Mouse (Mus musculus) heart, embryonic 13.5 days (tissue): ENCODE results near the gene Ppp4r3a. TPM values are rescaled to one million over a fixed set of nuclear protein-coding genes. Genes with fewer than 3 reads are reported as not detected.

ENCODE experiments used
- ATAC-seq: fragments of 200-750 bp; cut with Nextera tagmentation; 2 replicates; pipeline ENCODE4 v1.8.0; 2017; ENCODE audit warnings: moderate TSS enrichment; ENCODE audit not compliant: insufficient number of reproducible peaks, low FRiP score, low TSS enrichment; ENCODE audit errors: extremely low read depth
- H3K27ac ChIP-seq: fragments of 300-500 bp; sonication (generic); replicated peaks from 2 replicates; pipeline ENCODE4 v1.5.1; 2015; ENCODE audit warnings: moderate library complexity, mild to moderate bottlenecking, inconsistent platforms
- H3K27me3 ChIP-seq: fragments of 300-500 bp; sonication (generic); replicated peaks from 2 replicates; pipeline ENCODE4 v1.6.1; 2015; ENCODE audit warnings: mild to moderate bottlenecking, inconsistent platforms
- H3K36me3 ChIP-seq: fragments of 300-500 bp; sonication (generic); 2 replicates; pipeline ENCODE4 v1.6.1; 2015; ENCODE audit warnings: mild to moderate bottlenecking, inconsistent platforms
- H3K4me1 ChIP-seq: fragments of 300-500 bp; sonication (generic); 2 replicates; pipeline ENCODE4 v1.6.1; 2015; ENCODE audit warnings: inconsistent platforms
- H3K4me2 ChIP-seq: fragments of 300-500 bp; sonication (generic); 2 replicates; pipeline ENCODE4 v1.6.1; 2015; ENCODE audit warnings: inconsistent platforms, mild to moderate bottlenecking, moderate library complexity
- H3K4me3 ChIP-seq: fragments of 300-500 bp; sonication (generic); 2 replicates; pipeline ENCODE4 v1.5.1; 2015; ENCODE audit warnings: moderate library complexity, mild to moderate bottlenecking, inconsistent platforms
- H3K9ac ChIP-seq: fragments of 300-500 bp; sonication (generic); 2 replicates; pipeline ENCODE4 v1.6.1; 2015; ENCODE audit warnings: inconsistent platforms, mild to moderate bottlenecking, moderate library complexity
- H3K9me3 ChIP-seq: fragments of 300-500 bp; sonication (generic); 2 replicates; pipeline ENCODE4 v1.6.1; 2016; ENCODE audit warnings: inconsistent platforms
- WGBS: fragments of 180-500 bp; shearing (Covaris S2); methylation state at CpG from one replicate; pipeline ENCODE4 v1.1.7; 2015; ENCODE audit warnings: mixed read lengths; 5-methylcytosine and 5-hydroxymethylcytosine counted together
- polyA plus RNA-seq: library from polyadenylated mRNA; unstranded; fragments of >200 nt; fragmentation: Nextera tagmentation; extraction: Ambion mirVana; gene quantifications from 2 replicates; pipeline ENCODE4 v1.2.1, GENCODE M21; 2015

Ppp4r3a gene
- polyA plus RNA-seq, 1 experiment from 2014 or later: 24.2 TPM

DNA sequence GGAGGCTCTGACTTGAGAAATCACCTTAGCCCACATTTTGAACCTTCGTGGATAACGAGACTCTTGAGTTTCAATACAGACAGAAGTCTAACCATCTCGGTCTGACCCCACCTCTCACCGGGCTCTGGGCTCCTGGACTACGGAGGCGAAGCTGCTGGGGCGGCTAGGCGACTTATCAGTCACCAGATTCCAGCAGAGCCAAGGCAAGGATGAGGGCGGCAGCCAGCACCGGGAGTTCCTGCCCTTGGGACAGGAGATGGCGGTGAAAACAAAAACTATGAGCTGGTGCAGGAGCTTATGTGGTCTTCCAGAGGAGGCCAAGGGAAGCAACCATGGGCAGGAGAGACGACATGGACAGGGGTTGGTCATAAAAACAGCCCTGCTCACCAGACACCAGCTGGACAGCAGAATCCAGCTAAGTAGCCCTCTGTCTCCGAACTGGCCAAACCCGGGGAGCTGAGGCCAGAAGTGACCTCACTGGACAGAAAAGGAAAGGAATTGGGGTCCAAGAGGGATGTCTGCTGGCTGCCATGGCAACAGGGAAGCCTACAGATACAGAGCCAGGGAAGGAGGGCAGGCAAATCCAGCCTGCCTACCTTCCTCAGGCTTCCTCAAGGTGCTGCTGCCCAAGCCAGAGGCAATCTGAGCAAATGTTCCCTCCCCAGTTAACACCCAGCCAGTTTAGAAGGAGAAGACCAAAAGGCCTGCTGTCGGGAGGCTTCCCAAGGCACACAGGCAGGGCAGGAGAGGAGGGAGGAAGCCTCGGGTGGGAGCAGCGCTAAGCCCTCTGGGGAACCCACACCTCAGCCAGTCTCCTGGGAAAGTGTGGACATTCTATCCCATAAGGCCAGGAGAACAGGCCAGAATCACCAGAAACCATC lies 71.1 kb downstream of the Ppp4r3a start:
- WGBS: 16% methylated on average over 17 of the region's 17 CpGs
- peaks cover 46% of the 10 kb centered on the region for H3K4me1 ChIP-seq
- H3K9ac ChIP-seq: peak overlapping the region; percentile 30
- no peak for ATAC-seq
- peaks cover 72% of the 10 kb centered on the region for H3K27me3 ChIP-seq
- H3K4me3 ChIP-seq: peak overlapping the region; percentile 17
- no peak overlapping the region for H3K27ac ChIP-seq
- H3K9me3 ChIP-seq: no peaks in the 10 kb centered on the region
- peak overlapping the region; percentile 48 for H3K4me2 ChIP-seq
- no peaks in the 10 kb centered on the region for H3K36me3 ChIP-seq

DNA sequence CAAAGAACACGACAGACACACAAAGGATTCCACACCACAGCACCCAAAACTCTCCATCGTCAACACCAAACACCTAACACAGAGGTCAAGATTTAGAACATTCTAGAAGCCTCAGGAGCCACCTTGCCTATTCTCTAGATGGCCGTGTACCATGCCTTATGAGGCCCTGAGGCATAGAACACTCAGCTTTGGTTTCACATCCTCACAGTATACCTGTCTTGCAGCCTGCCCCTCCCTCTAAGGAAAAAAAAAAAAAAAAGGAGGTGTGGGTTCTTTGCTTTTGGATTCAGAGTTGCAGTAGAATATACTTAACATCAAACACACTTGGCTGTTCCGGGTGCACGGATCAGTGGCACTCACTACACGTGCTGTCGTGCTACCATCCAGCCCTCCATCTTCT lies 72.5 kb downstream of the Ppp4r3a start:
- no peak overlapping the region for H3K9ac ChIP-seq
- no peaks in the 10 kb centered on the region for H3K9me3 ChIP-seq
- WGBS: 87% methylated on average over 7 of the region's 7 CpGs
- H3K27me3 ChIP-seq: peaks cover 67% of the 10 kb centered on the region
- H3K36me3 ChIP-seq: no peaks in the 10 kb centered on the region
- peaks cover 47% of the 10 kb centered on the region for H3K4me1 ChIP-seq
- no peak overlapping the region for H3K4me2 ChIP-seq
- H3K4me3 ChIP-seq: no peak overlapping the region
- no peak for ATAC-seq
- H3K27ac ChIP-seq: no peak overlapping the region

GRCm38 (mm10) chr12:101010148-101010920 lies 73.2 kb downstream of the Ppp4r3a start:
- H3K4me1 ChIP-seq: peaks cover 45% of the 10 kb centered on the region
- H3K27me3 ChIP-seq: peaks cover 62% of the 10 kb centered on the region
- no peak overlapping the region for H3K27ac ChIP-seq
- H3K4me2 ChIP-seq: no peak overlapping the region
- no peak overlapping the region for H3K9ac ChIP-seq
- no peaks in the 10 kb centered on the region for H3K36me3 ChIP-seq
- H3K9me3 ChIP-seq: no peaks in the 10 kb centered on the region
- WGBS: 45% methylated on average over 10 of the region's 10 CpGs
- no peak for ATAC-seq
- H3K4me3 ChIP-seq: no peak overlapping the region

- no peaks in the 10 kb centered on the region for H3K36me3 ChIP-seq
- H3K4me2 ChIP-seq: no peak overlapping the region
- H3K9me3 ChIP-seq: no peaks in the 10 kb centered on the region
- H3K4me3 ChIP-seq: no peak overlapping the region
- H3K4me1 ChIP-seq: peaks cover 41% of the 10 kb centered on the region
- WGBS: 79% methylated on average over 4 of the region's 4 CpGs
- ATAC-seq: no peak
- H3K27me3 ChIP-seq: peaks cover 58% of the 10 kb centered on the region
- H3K9ac ChIP-seq: no peak overlapping the region
- no peak overlapping the region for H3K27ac ChIP-seq
These were observed 74.3 kb downstream of the Ppp4r3a start for GRCm38 (mm10) chr12:101009225-101009624.

DNA sequence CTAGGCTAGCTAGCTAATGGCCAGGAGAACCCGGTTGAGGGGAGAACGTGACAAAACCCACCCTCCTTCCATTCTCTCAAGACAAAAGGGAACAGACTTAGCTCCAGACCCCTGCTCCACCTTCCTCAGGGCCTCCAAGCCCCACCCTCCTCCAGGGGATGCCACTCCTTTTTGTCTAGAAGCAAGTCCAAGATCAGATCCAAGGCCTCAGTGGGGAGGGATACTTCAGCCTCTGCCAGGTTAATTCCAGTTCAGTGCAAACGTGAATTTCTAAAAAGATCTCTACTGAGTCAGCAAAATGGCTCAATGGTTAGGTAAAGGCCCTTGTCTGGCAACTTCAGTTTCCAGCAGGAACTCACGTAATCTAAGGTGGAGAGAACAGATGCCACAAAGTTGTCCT lies 74.9 kb downstream of the Ppp4r3a start:
- peaks cover 58% of the 10 kb centered on the region for H3K27me3 ChIP-seq

DNA sequence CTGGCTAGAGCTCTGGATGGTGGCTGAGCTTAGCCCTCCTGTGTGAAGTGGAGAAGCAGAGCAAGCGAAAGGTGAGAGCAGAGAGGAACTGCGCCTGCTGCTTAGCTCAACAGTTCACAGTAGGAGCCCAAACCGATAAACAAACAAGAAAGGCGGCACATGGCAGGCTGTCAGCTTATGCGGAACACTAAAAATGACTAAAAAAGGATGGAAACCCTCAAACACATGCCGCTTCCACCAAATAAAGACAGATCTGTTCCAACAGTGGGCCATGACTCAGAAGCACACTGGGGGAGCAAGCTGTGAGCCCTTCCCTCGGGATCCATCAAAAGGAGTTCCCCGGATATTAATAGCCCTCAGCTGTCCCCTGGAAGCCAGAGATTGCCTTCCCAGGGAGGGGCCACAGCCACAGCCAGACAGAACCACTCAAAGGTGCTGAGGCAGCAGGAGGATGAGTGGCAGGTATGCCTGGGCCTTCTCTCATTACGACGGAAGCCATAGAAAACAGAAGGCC lies 75.5 kb downstream of the Ppp4r3a start:
- Histone ChIP-seq H3K9ac (0 out of 2 replicates have a peak overlapping the region, but pooled peaks have one; percentile 14), H3K27me3 (peaks cover 59% of the 10 kb centered on the region), H3K36me3 (no peaks in the 10 kb centered on the region), H3K4me2 (peak overlapping the region; percentile 18; the same call in 1 of the 2 replicates), H3K9me3 (no peaks in the 10 kb centered on the region), H3K4me1 (peaks cover 41% of the 10 kb centered on the region), H3K27ac (0 out of 2 replicates have a peak overlapping the region, but pooled peaks have one; percentile 20), H3K4me3 (no peak overlapping the region)
- ATAC-seq: no peak
- WGBS: 27% methylated on average over 10 of the region's 10 CpGs

More for the DNA sequence above, 74.9 kb downstream of the Ppp4r3a start:
- Histone ChIP-seq H3K27ac (0 out of 2 replicates have a peak overlapping the region, but pooled peaks have one; percentile 20), H3K9me3 (no peaks in the 10 kb centered on the region), H3K4me3 (no peak overlapping the region), H3K4me1 (peaks cover 41% of the 10 kb centered on the region), H3K9ac (0 out of 2 replicates have a peak overlapping the region, but pooled peaks have one; percentile 14), H3K36me3 (no peaks in the 10 kb centered on the region), H3K4me2 (no peak overlapping the region)
- WGBS: 54% methylated on average over 4 of the region's 4 CpGs
- 0 out of 2 replicates have a peak, but pooled peaks have one; percentile 9 for ATAC-seq

DNA sequence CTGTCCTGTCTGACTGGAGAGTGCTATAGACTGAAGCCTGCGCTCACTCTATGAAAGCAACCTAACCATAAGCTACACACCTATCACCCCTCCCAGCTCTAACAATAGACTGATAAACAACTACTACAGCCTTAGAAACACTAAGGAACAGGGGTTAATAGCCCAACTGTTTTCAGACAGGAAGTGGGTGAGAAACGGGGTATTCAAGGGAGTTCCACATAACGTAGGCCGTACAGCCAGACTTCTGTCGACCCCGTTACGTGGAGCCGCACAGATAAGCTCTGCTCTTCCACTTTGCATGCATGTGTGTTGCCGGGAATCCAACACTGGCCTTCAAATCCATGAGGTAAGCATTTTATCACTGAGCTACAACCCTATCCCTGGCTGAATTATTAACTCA lies 76.1 kb downstream of the Ppp4r3a start:
- Histone ChIP-seq H3K4me2 (no peak overlapping the region), H3K36me3 (no peaks in the 10 kb centered on the region), H3K27me3 (peaks cover 59% of the 10 kb centered on the region), H3K4me1 (peaks cover 37% of the 10 kb centered on the region), H3K27ac (0 out of 2 replicates have a peak overlapping the region, but pooled peaks have one; percentile 15), H3K9me3 (no peaks in the 10 kb centered on the region), H3K4me3 (no peak overlapping the region), H3K9ac (no peak overlapping the region)
- 54% methylated on average over 9 of the region's 9 CpGs for WGBS
- ATAC-seq: no peak; the same call in 1 of the 2 replicates

DNA sequence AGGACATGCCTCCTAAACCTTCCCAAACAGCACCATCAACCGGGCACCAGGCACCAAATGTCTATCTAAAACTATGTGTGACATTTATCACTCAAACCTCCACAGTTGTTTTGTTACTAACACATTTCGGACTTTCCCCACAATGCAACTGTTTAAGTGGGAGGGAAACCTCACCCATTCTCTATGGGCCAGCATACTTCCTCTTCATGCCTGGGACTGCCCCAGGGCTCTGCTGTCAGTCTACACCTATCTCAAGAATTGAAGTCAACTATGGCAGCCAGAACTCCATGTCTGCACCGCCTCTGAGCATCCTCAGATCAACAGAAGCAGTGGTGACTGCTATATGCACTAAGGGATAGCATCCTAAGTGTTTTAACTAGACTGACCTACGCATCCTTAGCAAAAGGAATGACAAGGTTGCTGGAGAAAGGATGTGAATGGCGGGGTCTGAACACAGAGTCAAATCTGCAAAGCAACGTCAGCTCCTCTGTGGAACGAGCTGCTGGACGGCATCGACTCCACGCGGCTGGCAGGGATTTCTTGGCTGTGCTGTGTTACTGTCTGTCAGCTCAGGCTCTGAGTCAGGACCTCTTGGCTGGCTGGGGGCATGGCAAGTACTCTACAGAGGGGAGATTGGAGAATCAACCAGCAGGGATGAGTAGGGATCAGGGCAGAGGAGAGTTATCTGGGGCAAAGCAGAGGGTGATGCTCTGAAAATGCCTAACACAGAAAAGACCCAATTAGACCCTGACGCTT lies 77.7 kb downstream of the Ppp4r3a start:
- ATAC-seq: no peak
- H3K27ac ChIP-seq: no peak overlapping the region
- no peaks in the 10 kb centered on the region for H3K9me3 ChIP-seq
- H3K4me1 ChIP-seq: peaks cover 33% of the 10 kb centered on the region
- peaks cover 50% of the 10 kb centered on the region for H3K27me3 ChIP-seq
- no peak overlapping the region for H3K4me3 ChIP-seq
- no peak overlapping the region for H3K9ac ChIP-seq
- no peaks in the 10 kb centered on the region for H3K36me3 ChIP-seq
- H3K4me2 ChIP-seq: no peak overlapping the region
- 77% methylated on average over 12 of the region's 12 CpGs for WGBS

DNA sequence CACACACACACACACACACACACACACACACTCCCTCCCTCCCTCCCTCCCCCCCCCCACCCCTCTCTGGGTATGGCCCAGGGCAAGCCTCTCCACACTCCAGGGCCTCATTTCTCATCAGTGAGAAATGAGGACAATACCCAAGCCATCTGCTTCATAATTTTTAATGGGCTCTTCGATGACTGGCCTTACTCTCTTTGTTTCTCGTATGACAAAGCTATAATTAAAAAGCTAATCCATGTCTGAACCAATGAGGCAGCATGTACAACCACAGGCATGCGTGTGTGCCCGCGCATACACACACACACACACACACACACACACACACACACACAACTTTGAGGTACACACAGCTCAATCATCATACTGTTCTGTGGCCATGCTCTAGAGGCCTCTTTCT lies 78.5 kb downstream of the Ppp4r3a start:
- peaks cover 47% of the 10 kb centered on the region for H3K27me3 ChIP-seq
- WGBS: 97% methylated on average over 5 of the region's 5 CpGs
- no peak overlapping the region for H3K27ac ChIP-seq
- H3K9ac ChIP-seq: no peak overlapping the region
- H3K4me1 ChIP-seq: peaks cover 28% of the 10 kb centered on the region
- H3K9me3 ChIP-seq: no peaks in the 10 kb centered on the region
- H3K4me2 ChIP-seq: no peak overlapping the region
- H3K4me3 ChIP-seq: no peak overlapping the region
- no peak for ATAC-seq
- no peaks in the 10 kb centered on the region for H3K36me3 ChIP-seq

DNA sequence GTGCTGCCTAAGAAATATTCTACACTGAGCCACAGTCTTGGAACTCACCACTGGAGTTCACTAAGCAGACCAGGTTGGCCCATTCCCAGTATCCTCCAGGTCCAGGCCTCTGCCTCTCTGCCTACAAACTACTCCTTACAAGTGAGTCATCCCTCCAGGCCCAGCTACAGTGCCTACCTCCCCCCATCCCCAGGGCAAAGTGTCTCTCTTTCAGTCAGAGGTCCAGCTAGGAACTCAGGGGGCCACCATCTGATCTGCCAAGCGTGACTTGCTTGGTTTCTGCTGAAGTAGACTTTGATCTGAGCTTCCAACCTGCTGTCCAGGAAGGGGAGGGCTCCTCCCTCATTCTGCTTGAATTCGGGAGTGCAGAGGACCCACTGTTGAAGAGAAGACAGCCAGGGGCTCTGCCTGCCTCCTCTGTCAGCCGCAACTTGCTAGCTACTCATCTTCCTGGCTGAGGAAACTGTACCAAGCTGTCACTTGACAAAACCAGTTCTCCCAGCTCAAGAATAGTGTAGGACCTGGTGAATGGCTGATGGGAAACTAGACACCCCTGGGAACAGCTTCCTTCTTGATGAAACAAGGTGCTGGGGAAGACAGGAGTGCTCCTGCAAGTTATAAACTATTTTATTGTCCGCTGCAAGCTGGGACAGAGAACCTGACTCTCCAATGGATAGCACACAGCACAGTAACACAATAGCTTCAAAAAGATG lies 80.5 kb downstream of the Ppp4r3a start:
- Histone ChIP-seq H3K27me3 (peaks cover 50% of the 10 kb centered on the region), H3K27ac (no peak overlapping the region), H3K4me3 (no peak overlapping the region), H3K4me1 (peaks cover 35% of the 10 kb centered on the region), H3K9ac (no peak overlapping the region), H3K9me3 (no peaks in the 10 kb centered on the region), H3K4me2 (no peak overlapping the region), H3K36me3 (no peaks in the 10 kb centered on the region)
- no peak for ATAC-seq
- 59% methylated on average over 4 of the region's 4 CpGs for WGBS
